Mouse (Mus musculus) left cerebral cortex, postnatal 14 days (tissue): ENCODE measurements at regions not wholly inside any gene's neighbourhood (a gene's known extent, or its start where the extent isn't known, plus 50 kb on each side); places are given as distances from the start of the nearest gene placed in this dataset.

Experiments
- DNase-seq, 2 experiments: peaks; one replicate each; pipeline ENCODE4 v3.0.0; 2021 to 2022; ENCODE audit warnings: low spot score in 2 of 2, mixed read lengths in 1 of 2
- intact Hi-C: fragments of 180-260 bp; cut with DNase I; formaldehyde crosslinking; loops from one replicate; pipeline ENCODE4 v1.15.1; 2025

- intact Hi-C loops = loop anchor here (10.0 kb wide), 1 partner anchor 101 kb away; the partner anchor contains the start of gene Tmsb4x
- peak in 1 of 2 experiments; percentile 6 for DNase-seq
Measured at GRCm38 (mm10) chrX:167103501-167104246, 105.4 kb downstream of the Tmsb4x start.

GRCm38 (mm10) chrX:167101929-167102328 lies 107.2 kb downstream of the Tmsb4x start:
- intact Hi-C loops = loop anchor here (10.0 kb wide), 1 partner anchor 103 kb away; the partner anchor contains the start of gene Tmsb4x
- DNase-seq = no peak

GRCm38 (mm10) chrX:167099411-167099810 lies 109.7 kb downstream of the Tmsb4x start:
- intact Hi-C loops = no loop called here
- no peak for DNase-seq

- intact Hi-C loops = no loop called here
- DNase-seq = no peak
Measured at GRCm38 (mm10) chrX:167098914-167099313, 110.2 kb downstream of the Tmsb4x start.

GRCm38 (mm10) chrX:167091841-167092240 lies 117.3 kb downstream of the Tmsb4x start:
- DNase-seq = no peak
- intact Hi-C loops = no loop called here

GRCm38 (mm10) chrX:167088930-167089329 lies 120.2 kb downstream of the Tmsb4x start:
- no peak for DNase-seq
- intact Hi-C loops = no loop called here

- DNase-seq = no peak
- intact Hi-C loops = no loop called here
Measured at GRCm38 (mm10) chrX:167088438-167088837, 120.7 kb downstream of the Tmsb4x start.

- intact Hi-C loops = no loop called here
- no peak for DNase-seq
Measured at GRCm38 (mm10) chrX:167080821-167081220, 128.3 kb downstream of the Tmsb4x start.

- DNase-seq = no peak
- intact Hi-C loops = no loop called here
Measured at GRCm38 (mm10) chrX:167069075-167069474, 140.0 kb downstream of the Tmsb4x start.

GRCm38 (mm10) chrX:167067918-167068317 lies 141.2 kb downstream of the Tmsb4x start:
- no peak for DNase-seq
- intact Hi-C loops = no loop called here

- no peak for DNase-seq
- intact Hi-C loops = no loop called here
Measured at GRCm38 (mm10) chrX:167063881-167064280, 145.2 kb downstream of the Tmsb4x start.

GRCm38 (mm10) chrX:167052456-167052855 lies 156.7 kb downstream of the Tmsb4x start:
- intact Hi-C loops = no loop called here

GRCm38 (mm10) chrX:167050066-167050465 lies 159.0 kb downstream of the Tmsb4x start:
- no peak for DNase-seq
- intact Hi-C loops = no loop called here

More at GRCm38 (mm10) chrX:167052456-167052855, 156.7 kb downstream of the Tmsb4x start:
- DNase-seq = no peak

GRCm38 (mm10) chrX:167049191-167049968 lies 159.7 kb downstream of the Tmsb4x start:
- DNase-seq = no peak
- intact Hi-C loops = no loop called here

- no peak for DNase-seq
- intact Hi-C loops = no loop called here
Measured at GRCm38 (mm10) chrX:167037971-167038370, 171.1 kb downstream of the Tmsb4x start.

GRCm38 (mm10) chrX:167036355-167036754 lies 172.8 kb downstream of the Tmsb4x start:
- DNase-seq = no peak
- intact Hi-C loops = no loop called here

- intact Hi-C loops = no loop called here
- DNase-seq = no peak
Measured at GRCm38 (mm10) chrX:167035639-167036038, 173.5 kb downstream of the Tmsb4x start.

GRCm38 (mm10) chrX:167033091-167033490 lies 176.0 kb downstream of the Tmsb4x start:
- intact Hi-C loops = no loop called here
- no peak for DNase-seq

GRCm38 (mm10) chrX:167032586-167032985 lies 176.5 kb downstream of the Tmsb4x start:
- intact Hi-C loops = no loop called here
- DNase-seq = no peak

GRCm38 (mm10) chrX:167031543-167031942 lies 177.6 kb downstream of the Tmsb4x start:
- intact Hi-C loops = no loop called here
- no peak for DNase-seq

- no peak for DNase-seq
- intact Hi-C loops = no loop called here
Measured at GRCm38 (mm10) chrX:167015602-167016001, 193.5 kb downstream of the Tmsb4x start.
